Mouse (Mus musculus): ENCODE data around the gene Dnaic1. TPM values are rescaled to one million over a fixed set of nuclear protein-coding genes. Genes with fewer than 3 reads are reported as not detected.

Gene Dnaic1
- polyA plus RNA-seq, 1 experiment from 2014 or later: 1.8 TPM

GRCm38 (mm10) chr4:41645488-41645887 lies 75.9 kb downstream of the Dnaic1 start:
- H3K36me3 ChIP-seq (ENCODE audit: control insufficient read depth, insufficient read depth, low read length): no peaks in the 10 kb centered on the region
- ATAC-seq (ENCODE audit: insufficient number of reproducible peaks, insufficient read depth, low FRiP score, low read depth): no peak
- H3K27ac ChIP-seq (replicated peaks in 1 of 2; ENCODE audit: control insufficient read depth in 1 of 2, insufficient read depth in 1 of 2, low read depth in 2 of 2, low read length in 2 of 2): no peak overlapping the region
- H3K4me2 ChIP-seq (ENCODE audit: low read length): no peak overlapping the region
- no peak overlapping the region for H3K4me3 ChIP-seq (ENCODE audit: control insufficient read depth in 1 of 2, insufficient read depth in 1 of 2, low read depth in 1 of 2, low read length in 2 of 2)
- H3K4me1 ChIP-seq (ENCODE audit: control insufficient read depth in 2 of 2, insufficient read depth in 2 of 2, low read length in 2 of 2): peaks cover under 1 to 3% of the 10 kb centered on the region in 2 experiments; a peak in 3 of 4 replicates
- WGBS: 19% methylated on average over 5 of the region's 5 CpGs
- no peaks in the 10 kb centered on the region for H3K27me3 ChIP-seq (ENCODE audit: control insufficient read depth, insufficient read depth, low read length)
- H3K9ac ChIP-seq (ENCODE audit: low read length): no peak overlapping the region
- no peaks in the 10 kb centered on the region for H3K9me3 ChIP-seq (ENCODE audit: control insufficient read depth, low read length)

- WGBS: 49% methylated on average over 4 of the region's 4 CpGs
- H3K9ac ChIP-seq (ENCODE audit: low read length): no peak overlapping the region
- no peaks in the 10 kb centered on the region for H3K9me3 ChIP-seq (ENCODE audit: control insufficient read depth, low read length)
- H3K4me1 ChIP-seq (ENCODE audit: control insufficient read depth in 2 of 2, insufficient read depth in 2 of 2, low read length in 2 of 2): no peaks in the 10 kb centered on the region
- H3K27me3 ChIP-seq (ENCODE audit: control insufficient read depth, insufficient read depth, low read length): no peaks in the 10 kb centered on the region
- no peak; the same call in 1 of the 2 replicates for ATAC-seq (ENCODE audit: insufficient number of reproducible peaks, insufficient read depth, low FRiP score, low read depth)
- no peak overlapping the region for H3K4me2 ChIP-seq (ENCODE audit: low read length)
- no peaks in the 10 kb centered on the region for H3K36me3 ChIP-seq (ENCODE audit: control insufficient read depth, insufficient read depth, low read length)
- no peak overlapping the region for H3K4me3 ChIP-seq (ENCODE audit: control insufficient read depth in 1 of 2, insufficient read depth in 1 of 2, low read depth in 1 of 2, low read length in 2 of 2)
- H3K27ac ChIP-seq (replicated peaks in 1 of 2; ENCODE audit: control insufficient read depth in 1 of 2, insufficient read depth in 1 of 2, low read depth in 2 of 2, low read length in 2 of 2): no peak overlapping the region
These were observed 78.6 kb downstream of the Dnaic1 start for GRCm38 (mm10) chr4:41648157-41648556.

GRCm38 (mm10) chr4:41648627-41649026 lies 79.1 kb downstream of the Dnaic1 start:
- H3K4me2 ChIP-seq (ENCODE audit: low read length): no peak overlapping the region
- 60% methylated on average over 7 of the region's 7 CpGs for WGBS
- no peaks in the 10 kb centered on the region for H3K27me3 ChIP-seq (ENCODE audit: control insufficient read depth, insufficient read depth, low read length)
- H3K4me3 ChIP-seq (ENCODE audit: control insufficient read depth in 1 of 2, insufficient read depth in 1 of 2, low read depth in 1 of 2, low read length in 2 of 2): no peak overlapping the region
- H3K4me1 ChIP-seq (ENCODE audit: control insufficient read depth in 2 of 2, insufficient read depth in 2 of 2, low read length in 2 of 2): no peaks in the 10 kb centered on the region
- H3K36me3 ChIP-seq (ENCODE audit: control insufficient read depth, insufficient read depth, low read length): no peaks in the 10 kb centered on the region
- no peak for ATAC-seq (ENCODE audit: insufficient number of reproducible peaks, insufficient read depth, low FRiP score, low read depth)
- no peak overlapping the region for H3K9ac ChIP-seq (ENCODE audit: low read length)
- H3K9me3 ChIP-seq (ENCODE audit: control insufficient read depth, low read length): no peaks in the 10 kb centered on the region
- H3K27ac ChIP-seq (replicated peaks in 1 of 2; ENCODE audit: control insufficient read depth in 1 of 2, insufficient read depth in 1 of 2, low read depth in 2 of 2, low read length in 2 of 2): no peak overlapping the region

GRCm38 (mm10) chr4:41653296-41653695 lies 83.7 kb downstream of the Dnaic1 start:
- WGBS: 52% methylated on average over 6 of the region's 6 CpGs
- H3K9ac ChIP-seq (ENCODE audit: low read length): no peak overlapping the region

GRCm38 (mm10) chr4:41653730-41654129 lies 84.2 kb downstream of the Dnaic1 start:
- Histone ChIP-seq H3K27ac (replicated peaks in 1 of 2; ENCODE audit: control insufficient read depth in 1 of 2, insufficient read depth in 1 of 2, low read depth in 2 of 2, low read length in 2 of 2) (no peak overlapping the region), H3K4me1 (ENCODE audit: control insufficient read depth in 2 of 2, insufficient read depth in 2 of 2, low read length in 2 of 2) (peaks cover 3 to 7% of the 10 kb centered on the region in 2 experiments; a peak in 3 of 4 replicates), H3K27me3 (ENCODE audit: control insufficient read depth, insufficient read depth, low read length) (peaks cover 9% of the 10 kb centered on the region; the same call in 1 of the 2 replicates), H3K36me3 (ENCODE audit: control insufficient read depth, insufficient read depth, low read length) (no peaks in the 10 kb centered on the region), H3K4me2 (ENCODE audit: low read length) (no peak overlapping the region), H3K9ac (ENCODE audit: low read length) (no peak overlapping the region), H3K9me3 (ENCODE audit: control insufficient read depth, low read length) (no peaks in the 10 kb centered on the region), H3K4me3 (ENCODE audit: control insufficient read depth in 1 of 2, insufficient read depth in 1 of 2, low read depth in 1 of 2, low read length in 2 of 2) (no peak overlapping the region)
- ATAC-seq (ENCODE audit: insufficient number of reproducible peaks, insufficient read depth, low FRiP score, low read depth): no peak
- 55% methylated on average over 6 of the region's 6 CpGs for WGBS

More at GRCm38 (mm10) chr4:41653296-41653695, 83.7 kb downstream of the Dnaic1 start:
- H3K27me3 ChIP-seq (ENCODE audit: control insufficient read depth, insufficient read depth, low read length): peaks cover 8% of the 10 kb centered on the region; the same call in 1 of the 2 replicates
- H3K27ac ChIP-seq (replicated peaks in 1 of 2; ENCODE audit: control insufficient read depth in 1 of 2, insufficient read depth in 1 of 2, low read depth in 2 of 2, low read length in 2 of 2): no peak overlapping the region
- H3K4me2 ChIP-seq (ENCODE audit: low read length): no peak overlapping the region
- no peaks in the 10 kb centered on the region for H3K36me3 ChIP-seq (ENCODE audit: control insufficient read depth, insufficient read depth, low read length)
- peaks cover 1 to 2% of the 10 kb centered on the region in 2 experiments; a peak in 2 of 4 replicates for H3K4me1 ChIP-seq (ENCODE audit: control insufficient read depth in 2 of 2, insufficient read depth in 2 of 2, low read length in 2 of 2)
- H3K4me3 ChIP-seq (ENCODE audit: control insufficient read depth in 1 of 2, insufficient read depth in 1 of 2, low read depth in 1 of 2, low read length in 2 of 2): no peak overlapping the region
- no peak for ATAC-seq (ENCODE audit: insufficient number of reproducible peaks, insufficient read depth, low FRiP score, low read depth)
- H3K9me3 ChIP-seq (ENCODE audit: control insufficient read depth, low read length): no peaks in the 10 kb centered on the region

- H3K27me3 ChIP-seq (ENCODE audit: control insufficient read depth, insufficient read depth, low read length): peaks cover 9% of the 10 kb centered on the region; the same call in 1 of the 2 replicates
- H3K9ac ChIP-seq (ENCODE audit: low read length): no peak overlapping the region
- H3K27ac ChIP-seq (replicated peaks in 1 of 2; ENCODE audit: control insufficient read depth in 1 of 2, insufficient read depth in 1 of 2, low read depth in 2 of 2, low read length in 2 of 2): no peak overlapping the region
- H3K36me3 ChIP-seq (ENCODE audit: control insufficient read depth, insufficient read depth, low read length): no peaks in the 10 kb centered on the region
- no peaks in the 10 kb centered on the region for H3K9me3 ChIP-seq (ENCODE audit: control insufficient read depth, low read length)
- no peak for ATAC-seq (ENCODE audit: insufficient number of reproducible peaks, insufficient read depth, low FRiP score, low read depth)
- H3K4me3 ChIP-seq (ENCODE audit: control insufficient read depth in 1 of 2, insufficient read depth in 1 of 2, low read depth in 1 of 2, low read length in 2 of 2): no peak overlapping the region
- WGBS: 13% methylated on average over 7 of the region's 7 CpGs
- H3K4me2 ChIP-seq (ENCODE audit: low read length): no peak overlapping the region
- H3K4me1 ChIP-seq (ENCODE audit: control insufficient read depth in 2 of 2, insufficient read depth in 2 of 2, low read length in 2 of 2): peaks cover 5 to 11% of the 10 kb centered on the region in 2 experiments; a peak in 3 of 4 replicates
These were observed 84.6 kb downstream of the Dnaic1 start for GRCm38 (mm10) chr4:41654217-41654616.

GRCm38 (mm10) chr4:41655525-41655924 lies 86.0 kb downstream of the Dnaic1 start:
- H3K4me1 ChIP-seq (ENCODE audit: control insufficient read depth in 2 of 2, insufficient read depth in 2 of 2, low read length in 2 of 2): peaks cover 5 to 11% of the 10 kb centered on the region in 2 experiments; a peak in 3 of 4 replicates
- H3K9me3 ChIP-seq (ENCODE audit: control insufficient read depth, low read length): no peaks in the 10 kb centered on the region
- H3K4me2 ChIP-seq (ENCODE audit: low read length): no peak overlapping the region
- H3K4me3 ChIP-seq (ENCODE audit: control insufficient read depth in 1 of 2, insufficient read depth in 1 of 2, low read depth in 1 of 2, low read length in 2 of 2): no peak overlapping the region
- H3K27me3 ChIP-seq (ENCODE audit: control insufficient read depth, insufficient read depth, low read length): peaks cover 9% of the 10 kb centered on the region; the same call in 1 of the 2 replicates
- ATAC-seq (ENCODE audit: insufficient number of reproducible peaks, insufficient read depth, low FRiP score, low read depth): no peak
- no peaks in the 10 kb centered on the region for H3K36me3 ChIP-seq (ENCODE audit: control insufficient read depth, insufficient read depth, low read length)
- H3K27ac ChIP-seq (replicated peaks in 1 of 2; ENCODE audit: control insufficient read depth in 1 of 2, insufficient read depth in 1 of 2, low read depth in 2 of 2, low read length in 2 of 2): no peak overlapping the region
- H3K9ac ChIP-seq (ENCODE audit: low read length): no peak overlapping the region
- WGBS: 64% methylated on average over 2 of the region's 2 CpGs

Measured in heart, embryonic 14.5 days (tissue).